Mouse (Mus musculus) hindbrain, embryonic 11.5 days (tissue): ENCODE results near the gene Armc3. TPM values are rescaled to one million over a fixed set of nuclear protein-coding genes. Genes with fewer than 3 reads are reported as not detected.
A peak's percentile ranks its signal among the peaks of the same experiment; 100 is the strongest.

Experiments used
- ATAC-seq: fragments of 200-750 bp; cut with Nextera tagmentation; 2 replicates; pipeline ENCODE4 v1.8.0; 2017; ENCODE audit warnings: mild to moderate bottlenecking, moderate TSS enrichment, moderate library complexity; ENCODE audit not compliant: low FRiP score
- DNase-seq: peaks from one replicate; pipeline ENCODE4 v3.0.0-alpha.2; 2015; ENCODE audit warnings: low spot score
- H3K27ac ChIP-seq: fragments of 300-500 bp; sonication (generic); 2 replicates; pipeline ENCODE4 v1.5.1; 2014; ENCODE audit warnings: mild to moderate bottlenecking, low read depth, low read length
- H3K27me3 ChIP-seq: fragments of 300-500 bp; sonication (generic); 2 replicates; pipeline ENCODE4 v1.6.1; 2014; ENCODE audit warnings: mild to moderate bottlenecking, low read length, moderate library complexity, mixed read lengths; ENCODE audit not compliant: control insufficient read depth, insufficient read depth
- H3K36me3 ChIP-seq: fragments of 300-500 bp; sonication (generic); 2 replicates; pipeline ENCODE4 v1.6.1; 2014; ENCODE audit warnings: mild to moderate bottlenecking, low read length, moderate library complexity, mixed read lengths; ENCODE audit not compliant: control insufficient read depth, insufficient read depth
- H3K4me1 ChIP-seq: fragments of 300-500 bp; sonication (generic); replicated peaks from 2 replicates; pipeline ENCODE4 v1.6.1; 2014; ENCODE audit warnings: low read length, mixed read lengths; ENCODE audit not compliant: control insufficient read depth, insufficient read depth
- H3K4me2 ChIP-seq: fragments of 300-500 bp; sonication (generic); replicated peaks from 2 replicates; pipeline ENCODE4 v1.6.1; 2014; ENCODE audit warnings: mild to moderate bottlenecking, low read depth, low read length
- H3K4me3 ChIP-seq: fragments of 300-500 bp; sonication (generic); 2 replicates; pipeline ENCODE4 v1.5.1; 2014; ENCODE audit warnings: low read depth, low read length
- H3K9ac ChIP-seq: fragments of 300-500 bp; sonication (generic); 2 replicates; pipeline ENCODE4 v1.6.1; 2014; ENCODE audit warnings: low read depth, low read length
- H3K9me3 ChIP-seq: fragments of 300-500 bp; sonication (generic); 2 replicates; pipeline ENCODE4 v1.6.1; 2016; ENCODE audit warnings: low read length; ENCODE audit not compliant: control insufficient read depth
- WGBS: fragments of 180-500 bp; shearing (Covaris S2); extraction: QIAGEN DNeasy Blood & Tissue Kit; methylation state at CpG from one replicate; pipeline ENCODE4 v1.1.7; 2014; 5-methylcytosine and 5-hydroxymethylcytosine counted together
- polyA plus RNA-seq: library from polyadenylated mRNA; unstranded; fragments of >200 nt; fragmentation: Nextera tagmentation; extraction: Ambion mirVana; gene quantifications from 2 replicates; pipeline ENCODE4 v1.2.1, GENCODE M21; 2014

Armc3 gene
- polyA plus RNA-seq, 1 experiment from 2014 or later, result 1.4 TPM

GRCm38 (mm10) chr2:19260399-19260798 lies 61.3 kb downstream of the Armc3 start:
- H3K9ac ChIP-seq, result no peak overlapping the region
- no peak for DNase-seq
- no peaks in the 10 kb centered on the region for H3K9me3 ChIP-seq
- WGBS, result 90% methylated on average over 6 of the region's 6 CpGs
- no peaks in the 10 kb centered on the region for H3K27me3 ChIP-seq
- H3K27ac ChIP-seq, result no peak overlapping the region
- H3K4me2 ChIP-seq, result no peak overlapping the region
- no peak overlapping the region for H3K4me3 ChIP-seq
- ATAC-seq, result no peak
- H3K4me1 ChIP-seq, result no peaks in the 10 kb centered on the region
- H3K36me3 ChIP-seq, result no peaks in the 10 kb centered on the region

GRCm38 (mm10) chr2:19263375-19263774 lies 64.3 kb downstream of the Armc3 start:
- 62% methylated on average over 5 of the region's 5 CpGs for WGBS
- no peaks in the 10 kb centered on the region for H3K36me3 ChIP-seq
- peak; percentile 30 for DNase-seq

GRCm38 (mm10) chr2:19265834-19266233 lies 66.7 kb downstream of the Armc3 start:
- WGBS, result 76% methylated on average over 2 of the region's 2 CpGs
- Histone ChIP-seq H3K4me2 (no peak overlapping the region), H3K4me1 (no peaks in the 10 kb centered on the region), H3K4me3 (no peak overlapping the region), H3K9ac (no peak overlapping the region), H3K27ac (no peak overlapping the region), H3K9me3 (no peaks in the 10 kb centered on the region), H3K27me3 (no peaks in the 10 kb centered on the region), H3K36me3 (no peaks in the 10 kb centered on the region)
- ATAC-seq (no peak), DNase-seq (no peak)

More at GRCm38 (mm10) chr2:19263375-19263774, 64.3 kb downstream of the Armc3 start:
- H3K27me3 ChIP-seq, result no peaks in the 10 kb centered on the region
- H3K4me3 ChIP-seq, result no peak overlapping the region
- no peaks in the 10 kb centered on the region for H3K4me1 ChIP-seq
- no peak overlapping the region for H3K27ac ChIP-seq
- H3K4me2 ChIP-seq, result no peak overlapping the region
- H3K9me3 ChIP-seq, result no peaks in the 10 kb centered on the region
- ATAC-seq, result no peak
- H3K9ac ChIP-seq, result no peak overlapping the region

DNA sequence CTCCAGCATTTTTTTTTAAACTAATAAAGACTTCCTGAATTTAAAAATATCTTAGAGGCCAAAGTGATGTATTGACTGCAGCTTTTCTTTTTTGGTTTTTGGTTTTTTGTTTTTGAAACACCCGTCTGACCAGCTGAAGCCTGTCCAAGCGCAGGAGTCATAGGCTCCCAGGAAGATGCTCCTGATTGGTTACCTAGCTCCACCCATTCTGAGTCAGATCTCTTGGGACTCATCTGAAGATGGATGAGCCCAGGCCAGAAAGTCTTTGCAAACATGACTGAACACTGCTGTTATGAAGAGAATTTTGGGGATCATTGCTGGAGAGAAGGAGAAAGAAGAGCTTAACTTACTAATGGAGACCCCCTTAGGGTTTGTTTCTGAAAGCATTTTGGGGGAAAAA lies 68.3 kb downstream of the Armc3 start:
- WGBS, result 71% methylated on average over 2 of the region's 2 CpGs
- Histone ChIP-seq H3K27me3 (no peaks in the 10 kb centered on the region), H3K9me3 (no peaks in the 10 kb centered on the region), H3K36me3 (no peaks in the 10 kb centered on the region), H3K4me1 (no peaks in the 10 kb centered on the region), H3K4me2 (no peak overlapping the region), H3K9ac (no peak overlapping the region), H3K4me3 (no peak overlapping the region), H3K27ac (no peak overlapping the region)
- DNase-seq (no peak), ATAC-seq (no peak)

- H3K9me3 ChIP-seq, result no peaks in the 10 kb centered on the region
- H3K4me1 ChIP-seq, result no peaks in the 10 kb centered on the region
- no peaks in the 10 kb centered on the region for H3K36me3 ChIP-seq
- 59% methylated on average over 5 of the region's 5 CpGs for WGBS
- DNase-seq (no peak), ATAC-seq (no peak)
- H3K9ac ChIP-seq, result no peak overlapping the region
- no peak overlapping the region for H3K4me3 ChIP-seq
- no peak overlapping the region for H3K27ac ChIP-seq
- H3K4me2 ChIP-seq, result no peak overlapping the region
- no peaks in the 10 kb centered on the region for H3K27me3 ChIP-seq
These were observed 70.9 kb downstream of the Armc3 start for GRCm38 (mm10) chr2:19269955-19270354.

GRCm38 (mm10) chr2:19270709-19271120 lies 71.6 kb downstream of the Armc3 start:
- no peak overlapping the region for H3K27ac ChIP-seq
- H3K4me3 ChIP-seq, result no peak overlapping the region
- H3K4me1 ChIP-seq, result no peaks in the 10 kb centered on the region
- no peak for DNase-seq
- H3K9ac ChIP-seq, result no peak overlapping the region
- no peak overlapping the region for H3K4me2 ChIP-seq
- ATAC-seq, result no peak
- 31% methylated on average over 9 of the region's 9 CpGs for WGBS
- no peaks in the 10 kb centered on the region for H3K9me3 ChIP-seq
- H3K36me3 ChIP-seq, result no peaks in the 10 kb centered on the region
- no peaks in the 10 kb centered on the region for H3K27me3 ChIP-seq

DNA sequence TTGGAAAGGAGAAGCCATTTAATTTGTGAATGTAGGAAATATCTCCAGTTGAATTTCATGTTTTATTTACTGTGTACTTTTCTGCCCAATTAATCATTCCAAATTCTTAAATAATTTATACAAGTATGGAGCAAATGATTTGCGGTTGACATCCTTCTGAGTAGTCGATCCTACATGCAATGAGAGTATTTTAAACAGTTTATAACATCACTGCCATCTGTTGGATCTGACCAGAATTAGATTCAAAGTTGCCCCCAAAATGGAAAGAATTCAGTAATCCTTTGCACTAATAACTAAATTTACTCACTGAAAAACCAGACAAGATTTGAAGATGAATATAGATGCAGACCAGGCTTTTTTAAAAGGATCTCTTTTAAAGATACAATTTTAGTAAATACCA lies 75.5 kb downstream of the Armc3 start:
- no peak for DNase-seq
- no peak overlapping the region for H3K27ac ChIP-seq
- H3K9ac ChIP-seq, result no peak overlapping the region
- no peak overlapping the region for H3K4me3 ChIP-seq
- 81% methylated on average over 2 of the region's 2 CpGs for WGBS
- H3K4me2 ChIP-seq, result no peak overlapping the region
- H3K9me3 ChIP-seq, result no peaks in the 10 kb centered on the region
- no peak for ATAC-seq
- no peaks in the 10 kb centered on the region for H3K36me3 ChIP-seq
- 0 out of 2 replicates have a peak, but pooled peaks cover 2% of the 10 kb centered on the region for H3K4me1 ChIP-seq
- no peaks in the 10 kb centered on the region for H3K27me3 ChIP-seq

DNA sequence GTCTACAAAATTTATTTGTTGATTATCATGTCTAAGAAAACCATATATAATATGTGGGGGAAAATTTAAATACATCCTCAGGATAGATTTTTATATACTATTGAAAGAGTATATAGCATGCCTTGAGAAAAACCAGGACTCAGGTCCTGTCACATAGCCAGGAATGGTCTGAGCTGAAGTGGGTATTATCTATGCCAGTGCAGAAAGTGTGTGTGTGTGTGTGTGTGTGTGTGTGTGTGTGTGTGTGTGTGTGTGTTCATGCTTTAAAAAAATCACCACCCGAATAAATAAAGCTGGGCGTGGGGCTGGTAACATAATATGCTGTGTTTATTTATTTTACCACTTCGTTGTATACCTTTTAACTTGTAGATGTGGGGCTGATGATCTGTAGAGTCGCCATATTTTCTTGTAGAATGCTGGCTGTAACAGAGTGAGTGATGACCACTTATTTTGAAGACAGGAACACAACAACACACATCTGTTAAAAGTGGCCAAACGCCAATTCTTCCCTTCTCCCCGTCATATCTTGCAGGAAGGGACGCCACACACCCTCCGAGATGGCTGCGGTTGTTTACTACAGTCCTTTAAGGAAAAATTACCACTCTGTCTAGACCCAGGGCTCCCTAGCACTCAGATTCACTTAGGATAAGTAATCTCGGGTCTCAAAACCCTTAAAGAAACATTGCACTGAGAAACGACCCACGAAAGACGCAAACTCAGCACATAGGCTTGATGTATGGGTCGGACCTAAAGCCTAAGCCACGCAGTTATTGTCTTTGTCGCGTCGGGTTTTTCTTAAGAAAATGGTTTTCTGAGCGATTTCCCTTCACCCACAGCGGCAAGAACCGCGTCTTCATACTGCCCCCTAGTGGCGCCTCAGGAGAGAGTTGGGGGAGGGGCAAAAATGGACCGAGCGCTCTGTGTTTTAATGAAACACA lies 76.8 kb downstream of the Armc3 start:
- Histone ChIP-seq H3K27me3 (no peaks in the 10 kb centered on the region), H3K4me1 (0 out of 2 replicates have a peak, but pooled peaks cover 2% of the 10 kb centered on the region), H3K27ac (peak overlapping the region; percentile 54; the same call in 1 of the 2 replicates), H3K36me3 (no peaks in the 10 kb centered on the region), H3K4me3 (peak overlapping the region; percentile 43), H3K4me2 (peak overlapping the region; percentile 50), H3K9me3 (no peaks in the 10 kb centered on the region), H3K9ac (peak overlapping the region; percentile 73)
- WGBS, result 12% methylated on average over 25 of the region's 25 CpGs
- peak; percentile 82 for ATAC-seq
- DNase-seq, result peak; percentile 95

DNA sequence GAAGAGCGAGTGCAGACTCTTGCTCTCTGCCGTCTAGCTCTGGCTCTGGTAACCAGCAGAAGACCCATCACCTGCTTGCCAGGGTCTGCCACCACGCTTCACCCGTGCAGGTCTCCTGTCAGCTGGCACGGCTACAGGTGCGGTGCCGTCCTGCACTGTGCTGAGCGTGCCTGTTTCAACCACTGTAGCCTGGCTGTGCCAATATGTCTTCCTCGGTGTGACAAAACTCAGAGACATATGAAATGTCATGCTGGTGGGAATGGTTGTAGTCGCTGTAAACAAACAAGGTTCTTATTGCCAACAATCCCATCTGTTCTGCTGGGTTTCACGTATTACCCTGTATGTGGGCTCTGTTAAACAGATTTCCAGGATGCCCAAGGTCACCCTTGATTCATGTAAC lies 81.2 kb downstream of the Armc3 start:
- ATAC-seq (no peak), DNase-seq (no peak)
- Histone ChIP-seq H3K9me3 (no peaks in the 10 kb centered on the region), H3K4me1 (0 out of 2 replicates have a peak, but pooled peaks cover 2% of the 10 kb centered on the region), H3K4me2 (no peak overlapping the region), H3K9ac (no peak overlapping the region), H3K36me3 (no peaks in the 10 kb centered on the region), H3K27me3 (no peaks in the 10 kb centered on the region), H3K4me3 (no peak overlapping the region), H3K27ac (no peak overlapping the region)
- 89% methylated on average over 11 of the region's 11 CpGs for WGBS
